Mouse (Mus musculus): ENCODE results near the gene Xrcc2.
"Not testable (repeated sequence)": the region's sequence is repeated elsewhere in the genome, so short reads cannot be mapped to it uniquely, and the experiment has no call there.

Xrcc2 gene

GRCm38 (mm10) chr5:25705567-25706349, at the start of gene Xrcc2:
Gene Xrcc2, minus strand, starts transcription at chr5:25705825.
- peak; percentile 86 for DNase-seq (ENCODE audit: low read depth)

GRCm38 (mm10) chr5:25754236-25754766, 48.7 kb upstream of the Xrcc2 start:
- DNase-seq (ENCODE audit: low read depth), result no peak

GRCm38 (mm10) chr5:25753556-25754235, 48.1 kb upstream of the Xrcc2 start:
- no peak for DNase-seq (ENCODE audit: low read depth)

- no peak for DNase-seq (ENCODE audit: low read depth)
Observed at GRCm38 (mm10) chr5:25752862-25753261, 47.2 kb upstream of the Xrcc2 start.

GRCm38 (mm10) chr5:25751552-25751951, 45.9 kb upstream of the Xrcc2 start:
- DNase-seq (ENCODE audit: low read depth), result no peak

GRCm38 (mm10) chr5:25748613-25749012, 43.0 kb upstream of the Xrcc2 start:
- DNase-seq (ENCODE audit: low read depth), result no peak

DNA sequence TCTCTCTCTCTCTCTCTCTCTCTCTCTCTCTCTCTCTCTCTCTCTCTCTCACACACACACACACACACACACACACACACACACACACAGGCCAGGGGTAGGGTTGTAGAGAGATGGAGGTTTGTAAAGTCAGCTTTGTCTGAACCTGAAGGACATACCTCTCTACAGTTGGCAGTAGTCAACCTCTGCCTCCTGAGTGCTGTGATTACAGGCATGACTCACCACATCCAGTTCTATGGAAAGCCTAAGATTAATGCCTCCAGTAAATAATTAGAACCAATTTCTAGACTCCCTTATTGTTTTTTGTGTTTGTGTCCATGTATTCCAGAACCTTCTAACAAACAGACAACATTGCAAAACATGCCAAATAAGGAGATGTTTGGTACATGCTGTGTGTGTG, 42.3 kb upstream of the Xrcc2 start:
- no peak for DNase-seq (ENCODE audit: low read depth)

- DNase-seq (ENCODE audit: low read depth), result not testable (repeated sequence)
Observed at GRCm38 (mm10) chr5:25738902-25739301, 33.3 kb upstream of the Xrcc2 start.

DNA sequence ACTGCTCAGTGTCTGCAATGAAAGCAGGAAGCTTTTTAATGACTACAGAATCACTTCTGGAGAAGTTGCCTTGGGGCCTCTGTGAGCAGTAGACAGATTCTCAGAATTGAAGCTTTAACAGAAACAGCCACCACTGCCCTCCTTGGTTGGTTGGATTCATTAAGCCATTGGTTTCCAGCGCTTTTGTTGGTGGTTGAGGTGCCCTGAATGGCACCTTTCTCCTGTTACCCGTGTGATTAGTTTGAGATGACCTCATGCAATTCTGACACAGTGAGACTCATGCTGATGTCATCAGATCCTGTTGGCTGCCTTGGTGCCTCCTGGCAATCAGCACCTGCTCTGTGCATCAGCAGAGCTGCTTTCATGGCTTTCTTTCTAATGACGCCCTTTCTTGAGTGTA, 32.8 kb upstream of the Xrcc2 start:
- DNase-seq (ENCODE audit: low read depth), result no peak

DNA sequence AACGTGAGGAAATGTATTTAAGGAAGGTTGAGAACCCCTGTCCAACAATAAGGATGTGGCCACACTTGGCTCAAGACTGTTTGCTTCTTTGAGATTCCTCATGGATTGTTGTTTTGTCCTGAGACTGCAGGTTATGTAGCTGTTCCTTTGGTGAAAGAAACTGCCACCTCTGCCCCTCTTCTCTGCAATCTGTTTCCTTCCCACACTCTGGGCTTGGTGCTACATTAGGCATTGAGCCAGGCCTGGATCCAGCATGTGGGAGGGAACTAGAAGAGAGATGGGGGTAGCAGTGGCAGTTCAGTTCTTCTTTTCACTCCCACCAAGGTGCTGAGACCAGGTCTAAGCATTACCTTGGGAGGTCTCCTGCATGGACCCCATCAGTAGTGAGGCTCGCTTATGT, 30.2 kb upstream of the Xrcc2 start:
- no peak for DNase-seq (ENCODE audit: low read depth)

DNA sequence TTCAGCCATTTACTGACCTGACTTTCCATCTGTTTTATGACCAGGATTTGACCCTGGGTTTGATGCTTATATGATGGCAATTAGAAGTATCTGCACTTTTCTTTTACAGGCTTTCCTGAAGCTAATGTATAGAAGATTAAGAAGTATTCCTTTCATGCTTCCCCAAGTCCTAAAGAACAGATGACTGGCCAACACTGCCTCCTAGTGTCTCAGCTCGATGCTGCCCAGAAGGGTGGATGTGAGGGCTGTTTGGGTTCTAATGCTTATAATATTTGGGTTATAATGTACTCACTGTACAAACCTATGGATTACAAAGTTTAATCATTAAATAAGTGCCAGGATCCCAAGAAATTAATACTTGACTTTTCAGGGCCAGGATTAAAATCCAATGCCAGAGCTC, 28.7 kb upstream of the Xrcc2 start:
- peak; percentile 13 for DNase-seq (ENCODE audit: low read depth)

DNA sequence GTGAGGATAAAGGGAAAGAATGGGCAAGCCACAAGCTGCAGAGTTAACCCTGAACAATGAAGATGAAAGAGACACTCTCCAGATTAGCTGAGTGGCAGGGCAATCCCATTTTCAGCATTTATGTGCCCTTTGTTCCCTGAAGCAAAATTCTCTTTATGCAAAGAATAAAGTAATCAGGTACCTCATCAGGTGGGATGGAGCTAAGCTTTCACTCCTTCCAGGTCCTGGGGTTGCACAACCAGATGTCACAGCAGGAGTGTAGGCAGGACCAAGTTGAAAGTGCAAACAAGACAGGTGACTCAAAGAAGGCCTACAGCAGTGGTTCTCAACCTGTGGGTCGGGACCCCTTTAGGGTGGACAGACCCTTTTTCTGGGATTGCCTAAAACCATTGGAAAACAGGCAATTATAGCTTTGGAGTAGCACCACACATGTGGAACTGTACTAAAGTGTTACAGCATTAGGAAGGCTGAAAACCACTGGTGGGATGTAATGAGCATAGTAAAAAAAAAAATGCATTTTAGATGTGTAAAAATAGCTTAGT, 18.6 kb upstream of the Xrcc2 start:
- DNase-seq (ENCODE audit: low read depth), result no peak

- no peak for DNase-seq (ENCODE audit: low read depth)
Observed at GRCm38 (mm10) chr5:25723016-25723415, 17.4 kb upstream of the Xrcc2 start.

- DNase-seq (ENCODE audit: low read depth), result no peak
Observed at GRCm38 (mm10) chr5:25719390-25719789, 13.8 kb upstream of the Xrcc2 start.

- DNase-seq (ENCODE audit: low read depth), result not testable (repeated sequence)
Observed at GRCm38 (mm10) chr5:25713001-25713706, 7.5 kb upstream of the Xrcc2 start.

- DNase-seq (ENCODE audit: low read depth), result peak; percentile 44
Observed at GRCm38 (mm10) chr5:25704702-25705566, 691 bp downstream of the Xrcc2 start.

DNA sequence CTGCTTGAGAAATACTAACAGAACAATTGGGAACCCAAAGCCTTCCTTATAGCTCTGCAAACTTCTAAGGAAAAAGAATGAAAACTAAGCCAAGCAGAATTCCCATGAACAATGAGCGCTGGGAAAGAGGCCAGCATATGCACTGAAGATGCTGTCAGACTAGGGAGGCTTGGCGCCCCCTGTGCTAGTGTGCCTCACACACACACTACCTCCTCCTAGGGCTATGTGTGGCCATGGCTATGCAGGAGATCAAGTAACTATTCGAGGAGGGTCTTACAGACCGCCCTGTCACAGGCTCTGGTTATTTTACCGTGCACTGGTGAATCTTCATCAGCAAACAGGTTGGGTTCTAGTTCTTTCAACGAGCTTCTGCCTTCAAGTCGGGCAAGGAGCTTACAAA, 7.7 kb downstream of the Xrcc2 start:
- no peak for DNase-seq (ENCODE audit: low read depth)

GRCm38 (mm10) chr5:25696256-25696655, 9.4 kb downstream of the Xrcc2 start:
- DNase-seq (ENCODE audit: low read depth), result no peak

DNA sequence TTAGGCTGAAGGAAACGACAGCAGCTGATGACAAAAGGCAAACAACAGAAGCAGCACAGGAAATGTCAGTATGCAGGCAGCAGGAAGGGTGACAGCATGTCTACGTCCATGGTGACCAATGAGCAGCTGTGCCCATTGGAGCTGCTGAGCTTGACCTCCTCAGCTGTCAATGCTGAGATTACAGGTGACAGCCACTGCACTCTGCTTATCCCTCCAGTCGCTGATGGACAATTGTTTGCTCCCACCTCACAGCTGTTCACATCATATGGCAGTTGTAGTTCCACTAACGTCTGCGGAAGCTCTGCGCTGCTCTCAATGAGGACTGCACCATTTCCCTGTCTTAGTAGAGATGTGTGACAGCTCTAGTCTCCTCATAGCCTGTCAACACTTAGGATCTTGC, 9.8 kb downstream of the Xrcc2 start:
- no peak for DNase-seq (ENCODE audit: low read depth)

DNA sequence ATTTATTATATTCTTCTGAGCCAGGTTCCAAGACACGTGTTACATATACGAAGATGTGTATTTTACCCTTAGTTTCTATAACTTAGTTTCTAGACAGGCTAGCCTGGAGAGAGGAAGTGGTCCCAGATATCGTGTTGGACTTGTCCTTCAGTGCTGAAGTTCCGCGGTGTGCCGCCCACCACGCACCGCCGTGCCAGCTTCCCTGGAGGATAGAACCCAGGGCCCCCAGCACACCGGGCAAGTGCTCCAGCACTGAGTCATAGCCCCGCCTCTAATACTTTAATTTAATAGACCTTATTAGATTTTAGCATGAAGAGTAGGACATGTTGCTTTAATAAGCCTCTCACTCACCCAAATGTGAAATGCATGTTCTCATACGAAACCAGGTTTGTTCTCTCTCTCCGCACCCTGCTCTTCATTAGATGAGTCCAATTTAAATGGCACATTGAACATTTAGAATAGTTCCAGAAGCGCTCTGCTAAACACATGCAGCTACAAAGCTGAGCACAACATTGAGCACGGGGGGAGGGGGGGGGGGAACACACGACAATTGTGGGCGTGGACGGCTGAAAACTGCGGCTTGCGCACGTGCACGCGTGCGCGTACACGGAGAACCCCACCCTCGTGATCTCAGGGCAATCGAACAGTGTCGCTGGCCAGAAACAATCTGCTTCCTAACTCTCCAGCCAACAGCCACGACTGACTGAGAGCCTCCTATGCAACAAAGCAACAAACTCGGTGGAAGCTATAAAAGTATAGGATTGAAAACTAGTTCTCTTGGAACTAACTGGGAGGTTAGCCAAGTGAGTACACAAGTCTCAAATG, 33.7 kb downstream of the Xrcc2 start:
- no peak for DNase-seq (ENCODE audit: low read depth)

DNA sequence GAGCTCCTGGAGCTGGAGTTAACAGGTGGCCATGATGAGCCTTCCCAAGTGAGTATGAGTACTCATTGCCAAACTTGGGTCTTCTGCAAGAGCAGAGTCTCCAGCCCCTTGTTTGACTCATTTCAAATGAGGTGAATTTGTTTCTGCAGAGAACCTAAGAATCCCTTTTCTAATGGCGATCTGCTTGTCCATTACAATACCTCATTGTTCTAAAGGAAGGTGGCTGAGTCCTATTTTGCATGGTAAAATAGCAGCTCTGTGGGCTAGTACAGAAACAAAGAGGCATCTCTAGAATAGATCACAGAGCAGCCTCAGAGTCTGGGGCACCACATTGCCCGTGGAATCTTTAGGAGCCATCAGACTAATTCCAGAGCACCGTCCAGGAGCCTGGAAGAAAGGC, 34.6 kb downstream of the Xrcc2 start:
- DNase-seq (ENCODE audit: low read depth), result no peak

All from c-Kit-positive CD71-positive TER-119-negative erythroid progenitor cells, embryonic 14.5 days (primary cell).